Mouse (Mus musculus): ENCODE measurements around the gene Ift81. TPM values are rescaled to one million over a fixed set of nuclear protein-coding genes. Genes with fewer than 3 reads are reported as not detected.

The Ift81 gene
- polyA plus RNA-seq, 1 experiment from 2014 or later: 39.6 TPM

DNA sequence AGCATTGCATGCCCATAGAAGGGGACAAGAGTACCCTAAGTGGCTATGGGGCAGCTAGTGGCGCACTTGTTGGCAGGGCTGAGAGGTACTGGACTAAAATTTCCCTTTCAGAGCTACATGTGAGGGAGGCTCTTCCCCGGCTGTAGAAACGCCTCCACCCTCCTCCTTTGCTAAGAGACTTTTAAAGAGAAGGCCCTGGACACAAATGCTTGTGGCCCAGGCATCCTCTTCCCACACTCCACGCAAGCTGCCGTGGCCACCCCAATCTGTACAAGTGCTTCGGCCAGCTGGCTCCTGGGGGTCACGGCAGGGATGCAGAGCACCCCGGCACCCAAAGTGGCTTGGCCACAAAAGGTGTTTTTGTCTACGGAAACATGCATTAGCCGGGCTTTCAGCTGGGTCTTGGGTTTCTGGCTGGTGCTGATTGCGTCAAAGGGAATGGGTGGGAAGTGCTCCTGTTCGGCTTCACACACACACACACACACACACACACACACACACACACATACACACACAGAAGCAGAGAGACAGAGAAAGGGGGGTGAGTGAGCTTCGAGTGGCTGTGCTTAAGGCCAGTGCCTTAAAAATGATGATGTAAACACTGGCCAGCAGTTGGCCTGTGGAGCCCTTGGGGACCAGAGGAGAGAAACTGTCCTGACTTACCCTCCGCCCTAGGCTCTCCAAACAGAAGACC lies 88.9 kb downstream of the Ift81 start:
- no peaks in the 10 kb centered on the region for H3K27me3 ChIP-seq (ENCODE audit: insufficient read depth, low read length)
- 36% methylated on average over 14 of the region's 14 CpGs for WGBS
- ATAC-seq (ENCODE audit: insufficient read depth) (no peak), DNase-seq (peak; percentile 43)
- peaks cover 20% of the 10 kb centered on the region for H3K4me1 ChIP-seq (ENCODE audit: insufficient read depth)
- H3K36me3 ChIP-seq (ENCODE audit: insufficient read depth): no peaks in the 10 kb centered on the region
- TF ChIP-seq CTCF (IDR thresholded peaks at IDR 0.05; ENCODE audit: low read depth): no peak
- no peaks in the 10 kb centered on the region for H3K9me3 ChIP-seq (ENCODE audit: low read depth, low read length)
- no peak overlapping the region for H3K27ac ChIP-seq (ENCODE audit: low read depth)
- H3K9ac ChIP-seq: no peak overlapping the region
- H3K4me2 ChIP-seq: no peak overlapping the region
- no peak overlapping the region for H3K4me3 ChIP-seq (ENCODE audit: low read depth, low read length)

DNA sequence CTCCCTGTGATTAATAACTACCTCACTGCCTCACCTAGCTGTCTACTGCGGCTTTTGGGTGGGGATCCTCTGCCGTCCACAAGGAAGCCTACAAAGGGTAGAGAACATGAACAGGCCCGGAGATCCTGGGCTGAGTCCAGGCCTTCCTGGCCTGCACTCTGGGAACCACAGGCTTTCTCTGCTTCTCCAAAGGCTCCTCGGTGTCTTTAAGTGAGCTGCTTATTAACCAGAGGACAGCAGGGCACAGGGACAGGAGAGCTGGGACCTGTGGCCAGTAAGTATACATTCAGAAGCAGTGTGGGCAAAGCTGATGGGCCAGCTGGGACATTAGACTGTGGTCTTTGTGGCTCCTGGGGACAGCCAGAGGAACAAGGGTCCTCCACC lies 89.5 kb downstream of the Ift81 start:
- 71% methylated on average over 4 of the region's 4 CpGs for WGBS
- H3K27ac ChIP-seq (ENCODE audit: low read depth): no peak overlapping the region
- H3K9ac ChIP-seq: no peak overlapping the region
- DNase-seq: no peak
- H3K4me2 ChIP-seq: no peak overlapping the region
- ATAC-seq (ENCODE audit: insufficient read depth): no peak
- no peaks in the 10 kb centered on the region for H3K9me3 ChIP-seq (ENCODE audit: low read depth, low read length)
- no peak for TF ChIP-seq CTCF (IDR thresholded peaks at IDR 0.05; ENCODE audit: low read depth)
- H3K36me3 ChIP-seq (ENCODE audit: insufficient read depth): no peaks in the 10 kb centered on the region
- H3K4me1 ChIP-seq (ENCODE audit: insufficient read depth): peaks cover 19% of the 10 kb centered on the region
- no peaks in the 10 kb centered on the region for H3K27me3 ChIP-seq (ENCODE audit: insufficient read depth, low read length)
- H3K4me3 ChIP-seq (ENCODE audit: low read depth, low read length): no peak overlapping the region

DNA sequence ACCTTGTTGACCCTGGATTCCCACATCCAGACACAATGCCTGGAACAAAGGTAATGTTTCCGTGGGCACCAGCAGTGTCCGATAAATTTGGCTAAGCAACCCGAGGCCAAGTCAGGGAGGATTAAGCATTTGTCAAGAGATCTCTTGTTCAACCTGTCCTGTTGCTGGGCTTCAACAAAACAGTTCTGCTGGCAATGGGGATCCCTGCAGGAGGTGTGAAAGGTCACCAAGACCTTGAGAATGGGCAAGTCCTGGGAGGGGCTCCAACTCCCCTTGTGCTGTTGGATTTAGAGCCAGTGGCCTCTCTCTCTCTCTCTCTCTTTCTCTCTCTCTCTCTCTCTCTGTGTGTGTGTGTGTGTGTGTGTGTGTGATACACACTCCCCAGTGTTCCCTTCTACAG lies 90.1 kb downstream of the Ift81 start:
- H3K36me3 ChIP-seq (ENCODE audit: insufficient read depth): no peaks in the 10 kb centered on the region
- H3K27me3 ChIP-seq (ENCODE audit: insufficient read depth, low read length): no peaks in the 10 kb centered on the region
- 61% methylated on average over 3 of the region's 3 CpGs for WGBS
- H3K9ac ChIP-seq: no peak overlapping the region
- H3K4me1 ChIP-seq (ENCODE audit: insufficient read depth): peaks cover 13% of the 10 kb centered on the region
- H3K27ac ChIP-seq (ENCODE audit: low read depth): no peak overlapping the region
- H3K4me3 ChIP-seq (ENCODE audit: low read depth, low read length): no peak overlapping the region
- ATAC-seq (ENCODE audit: insufficient read depth): no peak
- no peak for DNase-seq
- TF ChIP-seq CTCF (IDR thresholded peaks at IDR 0.05; ENCODE audit: low read depth): no peak
- H3K9me3 ChIP-seq (ENCODE audit: low read depth, low read length): no peaks in the 10 kb centered on the region
- no peak overlapping the region for H3K4me2 ChIP-seq

DNA sequence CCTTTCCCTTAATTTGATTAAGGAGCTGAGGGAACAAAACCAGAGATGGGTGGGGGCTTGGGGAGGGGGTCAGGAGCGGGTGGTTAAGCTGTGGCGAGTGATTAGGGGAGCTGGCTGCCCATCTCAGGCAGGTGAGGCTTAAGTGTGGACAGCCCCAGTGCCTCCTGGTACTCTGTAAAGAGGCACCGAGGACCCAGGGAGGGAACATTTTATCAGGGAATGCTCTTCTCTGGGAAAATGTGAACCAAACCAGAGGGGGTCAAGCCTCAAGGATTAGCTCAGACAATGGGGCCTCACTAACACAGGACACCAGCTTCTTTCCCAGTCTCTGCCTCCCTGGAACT lies 93.2 kb downstream of the Ift81 start:
- no peak for DNase-seq
- no peaks in the 10 kb centered on the region for H3K36me3 ChIP-seq (ENCODE audit: insufficient read depth)
- no peak for ATAC-seq (ENCODE audit: insufficient read depth)
- no peaks in the 10 kb centered on the region for H3K27me3 ChIP-seq (ENCODE audit: insufficient read depth, low read length)
- H3K4me1 ChIP-seq (ENCODE audit: insufficient read depth): no peaks in the 10 kb centered on the region
- H3K9ac ChIP-seq: no peak overlapping the region
- no peaks in the 10 kb centered on the region for H3K9me3 ChIP-seq (ENCODE audit: low read depth, low read length)
- H3K4me3 ChIP-seq (ENCODE audit: low read depth, low read length): no peak overlapping the region
- H3K27ac ChIP-seq (ENCODE audit: low read depth): no peak overlapping the region
- no peak for TF ChIP-seq CTCF (IDR thresholded peaks at IDR 0.05; ENCODE audit: low read depth)
- no peak overlapping the region for H3K4me2 ChIP-seq
- 18% methylated on average over 3 of the region's 3 CpGs for WGBS

DNA sequence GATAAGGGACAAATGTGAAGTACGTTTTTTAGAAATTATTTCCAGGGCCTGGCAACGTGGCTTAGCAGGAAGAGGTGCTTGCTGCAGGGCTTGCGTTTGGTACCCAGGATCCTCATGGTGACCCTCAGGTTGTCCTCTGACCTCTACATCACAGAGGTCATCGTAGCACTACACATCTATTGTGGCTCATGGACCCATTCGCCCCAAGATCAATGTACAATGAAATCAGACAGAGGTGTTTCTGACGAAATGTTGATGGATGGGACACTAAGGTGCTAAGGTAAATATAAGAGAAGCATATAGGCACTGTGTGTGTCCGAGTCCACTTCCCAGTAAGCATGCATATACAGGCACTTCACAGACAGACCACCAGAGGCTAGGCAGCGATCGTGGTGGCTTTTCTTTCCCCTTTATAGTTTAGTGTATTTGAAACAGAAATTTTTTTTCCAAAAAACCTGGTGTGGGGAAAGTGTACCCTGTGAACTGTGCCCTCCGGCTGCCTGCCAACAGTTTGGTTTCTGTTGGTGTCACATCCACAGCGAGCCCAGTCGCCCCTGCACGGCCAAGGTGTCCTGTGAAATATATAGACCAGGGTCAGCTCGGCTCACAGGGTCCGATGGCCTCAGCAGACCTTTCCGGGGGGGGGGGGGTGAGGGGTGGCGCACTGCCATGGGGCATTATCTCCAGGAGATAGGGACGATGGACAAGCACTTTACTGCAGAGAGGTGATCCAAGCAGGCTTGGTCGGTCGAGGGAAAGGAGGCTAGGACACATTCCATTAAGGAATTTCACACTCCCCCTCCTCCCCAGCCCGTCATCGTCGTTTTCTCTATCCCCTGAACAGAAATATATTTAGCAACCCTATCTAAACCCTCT lies 93.8 kb downstream of the Ift81 start:
- Histone ChIP-seq H3K27me3 (ENCODE audit: insufficient read depth, low read length) (no peaks in the 10 kb centered on the region), H3K4me2 (no peak overlapping the region), H3K36me3 (ENCODE audit: insufficient read depth) (no peaks in the 10 kb centered on the region), H3K4me3 (ENCODE audit: low read depth, low read length) (no peak overlapping the region), H3K4me1 (ENCODE audit: insufficient read depth) (no peaks in the 10 kb centered on the region), H3K9me3 (ENCODE audit: low read depth, low read length) (no peaks in the 10 kb centered on the region), H3K9ac (no peak overlapping the region), H3K27ac (ENCODE audit: low read depth) (no peak overlapping the region)
- 19% methylated on average over 23 of the region's 23 CpGs for WGBS
- DNase-seq: no peak
- no peak for ATAC-seq (ENCODE audit: insufficient read depth)
- TF ChIP-seq CTCF (IDR thresholded peaks at IDR 0.05; ENCODE audit: low read depth): 0 out of 2 replicates have a peak, but pooled peaks have one; percentile 15

DNA sequence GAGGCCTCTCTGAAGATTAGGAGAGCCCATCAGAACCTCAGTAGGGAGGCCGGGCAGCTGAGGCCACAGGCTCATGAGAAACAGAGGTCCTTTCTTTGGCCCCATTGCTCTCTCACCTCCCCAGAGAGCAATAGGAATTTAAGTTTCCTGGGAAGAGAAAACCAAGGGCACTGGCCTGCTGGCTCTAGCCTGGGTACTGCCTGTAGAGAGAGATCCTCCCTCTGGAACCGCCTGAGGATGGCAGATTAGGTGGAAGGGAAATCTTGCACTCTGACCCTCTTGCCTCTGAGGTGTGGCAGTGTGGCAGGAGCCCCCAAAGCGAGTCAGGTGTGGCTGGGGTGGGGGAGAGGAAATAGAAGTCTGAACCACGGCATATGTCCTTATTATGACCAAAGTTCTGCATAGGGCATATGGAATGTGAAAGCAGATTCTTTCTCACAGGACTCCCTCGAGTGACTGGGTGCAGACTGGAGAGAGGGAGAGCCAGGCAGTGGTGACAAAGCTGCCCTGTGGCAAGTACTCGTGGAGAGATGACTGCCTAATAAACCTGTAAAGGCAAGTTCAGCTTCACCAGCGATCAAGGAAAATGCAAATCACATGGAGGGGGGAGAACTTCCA lies 95.2 kb downstream of the Ift81 start:
- H3K4me1 ChIP-seq (ENCODE audit: insufficient read depth): peaks cover under 1% of the 10 kb centered on the region; the same call in 1 of the 2 replicates
- DNase-seq (no peak), ATAC-seq (ENCODE audit: insufficient read depth) (no peak)
- no peak for TF ChIP-seq CTCF (IDR thresholded peaks at IDR 0.05; ENCODE audit: low read depth)
- H3K4me2 ChIP-seq: no peak overlapping the region
- H3K9ac ChIP-seq: no peak overlapping the region
- 41% methylated on average over 7 of the region's 7 CpGs for WGBS
- no peaks in the 10 kb centered on the region for H3K27me3 ChIP-seq (ENCODE audit: insufficient read depth, low read length)
- H3K36me3 ChIP-seq (ENCODE audit: insufficient read depth): no peaks in the 10 kb centered on the region
- H3K27ac ChIP-seq (ENCODE audit: low read depth): no peak overlapping the region
- no peaks in the 10 kb centered on the region for H3K9me3 ChIP-seq (ENCODE audit: low read depth, low read length)
- no peak overlapping the region for H3K4me3 ChIP-seq (ENCODE audit: low read depth, low read length)

DNA sequence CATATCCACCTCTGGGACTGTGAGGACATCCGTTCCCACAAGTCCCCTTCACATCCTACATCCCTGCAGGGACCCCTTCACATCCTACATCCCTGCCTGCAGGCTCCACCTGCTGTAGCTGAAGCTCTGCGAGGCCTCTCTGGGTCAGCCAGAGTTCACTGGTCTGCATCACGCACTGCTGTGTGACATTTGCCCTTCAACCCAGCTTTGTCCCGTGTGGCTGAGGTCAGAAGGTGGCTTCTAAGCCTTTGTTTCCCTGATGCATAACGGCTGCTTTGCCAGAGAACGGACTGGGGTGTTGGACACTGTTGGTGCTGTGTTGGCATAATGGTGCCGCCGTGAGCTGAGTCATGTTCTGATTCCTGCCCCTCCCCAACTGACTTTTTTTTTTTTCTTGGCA lies 96.1 kb downstream of the Ift81 start:
- ATAC-seq (ENCODE audit: insufficient read depth) (no peak), DNase-seq (no peak)
- no peaks in the 10 kb centered on the region for H3K9me3 ChIP-seq (ENCODE audit: low read depth, low read length)
- peaks cover 6% of the 10 kb centered on the region; the same call in 1 of the 2 replicates for H3K4me1 ChIP-seq (ENCODE audit: insufficient read depth)
- 23% methylated on average over 8 of the region's 8 CpGs for WGBS
- TF ChIP-seq CTCF (IDR thresholded peaks at IDR 0.05; ENCODE audit: low read depth): no peak
- no peak overlapping the region for H3K4me3 ChIP-seq (ENCODE audit: low read depth, low read length)
- H3K36me3 ChIP-seq (ENCODE audit: insufficient read depth): no peaks in the 10 kb centered on the region
- no peak overlapping the region for H3K27ac ChIP-seq (ENCODE audit: low read depth)
- H3K4me2 ChIP-seq: no peak overlapping the region
- no peaks in the 10 kb centered on the region for H3K27me3 ChIP-seq (ENCODE audit: insufficient read depth, low read length)
- no peak overlapping the region for H3K9ac ChIP-seq

All from lung, embryonic 14.5 days (tissue).